Mouse (Mus musculus) forebrain, embryonic 11.5 days (tissue): ENCODE results near the gene Slc17a5. TPM values are rescaled to one million over a fixed set of nuclear protein-coding genes. Genes with fewer than 3 reads are reported as not detected.
A peak's percentile ranks its signal among the peaks of the same experiment; 100 is the strongest.
"Not testable (repeated sequence)": the region's sequence is repeated elsewhere in the genome, so short reads cannot be mapped to it uniquely, and the experiment has no call there.

Experiments
- ATAC-seq: fragments of 200-750 bp; cut with Nextera tagmentation; replicated peaks from 2 replicates; pipeline ENCODE4 v1.8.0; 2017; ENCODE audit warnings: moderate TSS enrichment; ENCODE audit not compliant: low FRiP score
- DNase-seq: peaks from one replicate; pipeline ENCODE4 v3.0.0-alpha.2; 2017; ENCODE audit warnings: low spot score
- H3K27ac ChIP-seq: fragments of 300-500 bp; sonication (generic); 2 replicates; pipeline ENCODE4 v1.5.1; 2014; ENCODE audit warnings: low read depth, low read length
- H3K27me3 ChIP-seq: fragments of 300-500 bp; sonication (generic); 2 replicates; pipeline ENCODE4 v1.6.1; 2014; ENCODE audit warnings: mild to moderate bottlenecking, low read length, mixed read lengths; ENCODE audit not compliant: control insufficient read depth, insufficient read depth
- H3K36me3 ChIP-seq: fragments of 300-500 bp; sonication (generic); 2 replicates; pipeline ENCODE4 v1.6.1; 2014; ENCODE audit warnings: mild to moderate bottlenecking, low read length, moderate library complexity, mixed read lengths; ENCODE audit not compliant: control insufficient read depth, insufficient read depth
- H3K4me1 ChIP-seq: fragments of 300-500 bp; sonication (generic); replicated peaks from 2 replicates; pipeline ENCODE4 v1.6.1; 2014; ENCODE audit warnings: low read length, mixed read lengths; ENCODE audit not compliant: control insufficient read depth, insufficient read depth
- H3K4me2 ChIP-seq: fragments of 300-500 bp; sonication (generic); 2 replicates; pipeline ENCODE4 v1.6.1; 2014; ENCODE audit warnings: low read depth, mild to moderate bottlenecking, low read length, moderate library complexity, mixed read lengths; ENCODE audit not compliant: severe bottlenecking
- H3K4me3 ChIP-seq: fragments of 300-500 bp; sonication (generic); 2 replicates; pipeline ENCODE4 v1.5.1; 2014; ENCODE audit warnings: low read depth, low read length
- H3K9ac ChIP-seq: fragments of 300-500 bp; sonication (generic); 2 replicates; pipeline ENCODE4 v1.6.1; 2014; ENCODE audit warnings: low read length
- H3K9me3 ChIP-seq: fragments of 300-500 bp; sonication (generic); 2 replicates; pipeline ENCODE4 v1.6.1; 2016; ENCODE audit warnings: low read length, mixed read lengths; ENCODE audit not compliant: control insufficient read depth
- WGBS: fragments of 180-500 bp; shearing (Covaris S2); extraction: QIAGEN DNeasy Blood & Tissue Kit; methylation state at CpG from one replicate; pipeline ENCODE4 v1.1.7; 2014; 5-methylcytosine and 5-hydroxymethylcytosine counted together
- polyA plus RNA-seq: library from polyadenylated mRNA; unstranded; fragments of >200 nt; fragmentation: Nextera tagmentation; extraction: Ambion mirVana; gene quantifications from 2 replicates; pipeline ENCODE4 v1.2.1, GENCODE M21; 2014

Gene Slc17a5
- polyA plus RNA-seq, 1 experiment from 2014 or later = 10.1 TPM

DNA sequence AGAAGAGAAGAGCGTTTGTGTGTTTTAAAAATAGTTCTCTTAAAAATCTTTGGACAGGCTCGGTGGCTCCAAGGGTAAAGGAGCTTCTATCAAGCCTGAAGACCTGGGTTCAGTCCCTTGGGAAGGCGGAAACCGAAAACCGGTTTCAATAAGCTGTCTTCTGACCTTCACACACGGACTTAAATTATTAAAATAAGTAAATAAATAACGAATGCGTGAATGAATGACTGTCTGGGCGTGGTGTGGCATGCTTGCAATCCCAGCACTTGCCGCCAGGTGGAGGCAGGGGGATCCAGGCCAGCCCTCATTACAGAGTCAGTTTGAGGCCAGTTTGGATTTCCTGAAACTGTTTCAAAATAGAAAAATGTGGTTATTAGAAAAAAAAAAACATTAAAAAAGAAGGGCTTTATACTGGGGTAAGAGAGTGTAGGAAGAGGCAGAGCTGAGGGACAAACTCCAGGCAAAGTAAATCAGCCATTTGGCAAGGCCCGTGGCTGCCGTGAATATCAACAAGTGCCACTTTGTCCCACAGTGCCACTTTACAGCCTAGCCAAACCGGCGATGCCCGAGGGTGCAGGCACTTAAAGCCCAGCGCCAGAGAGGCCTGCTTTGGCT lies 60.0 kb downstream of the Slc17a5 start:
- 8% methylated on average over 16 of the region's 16 CpGs for WGBS
- DNase-seq = peak; percentile 92
- H3K36me3 ChIP-seq = no peaks in the 10 kb centered on the region

DNA sequence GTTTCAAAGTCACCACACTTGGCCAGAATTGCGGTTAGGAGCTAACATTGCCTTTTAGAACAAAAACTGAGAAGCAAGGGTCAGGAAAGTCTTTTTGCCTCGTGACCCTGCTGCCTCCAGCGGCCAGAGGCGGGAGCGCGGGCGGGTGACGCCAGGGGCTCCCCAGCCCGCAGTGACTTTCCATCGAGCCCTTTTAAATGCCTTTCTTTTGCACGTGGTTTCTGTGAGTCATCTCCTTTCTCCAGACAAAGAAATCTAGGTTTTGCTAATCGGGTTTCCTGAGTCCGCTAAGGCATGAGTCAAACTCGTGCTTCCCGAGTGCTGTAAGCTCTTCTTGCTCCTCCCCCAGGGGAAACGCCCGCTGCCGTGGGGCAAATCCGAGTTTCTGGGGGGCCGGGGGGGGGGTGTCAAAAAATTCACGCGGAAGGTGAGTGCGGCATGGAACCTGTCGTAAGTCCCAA lies 60.5 kb downstream of the Slc17a5 start:
- H3K4me3 ChIP-seq = peak overlapping the region; percentile 41
- H3K9me3 ChIP-seq = no peaks in the 10 kb centered on the region
- H3K4me1 ChIP-seq = 0 out of 2 replicates have a peak, but pooled peaks cover 2% of the 10 kb centered on the region
- peak; percentile 87 for DNase-seq
- peak overlapping the region; percentile 64 for H3K27ac ChIP-seq
- no peaks in the 10 kb centered on the region for H3K27me3 ChIP-seq
- peak; percentile 72 for ATAC-seq
- no peaks in the 10 kb centered on the region for H3K36me3 ChIP-seq
- under 1% methylated on average over 24 of the region's 24 CpGs for WGBS
- peak overlapping the region; percentile 43 for H3K9ac ChIP-seq
- H3K4me2 ChIP-seq = peak overlapping the region; percentile 61

More for the DNA sequence above, 60.0 kb downstream of the Slc17a5 start:
- H3K27ac ChIP-seq = peak overlapping the region; percentile 64; the same call in 1 of the 2 replicates
- peak overlapping the region; percentile 41 for H3K4me3 ChIP-seq
- peak overlapping the region; percentile 43 for H3K9ac ChIP-seq
- no peaks in the 10 kb centered on the region for H3K9me3 ChIP-seq
- H3K4me2 ChIP-seq = peak overlapping the region; percentile 61
- peak; percentile 52 for ATAC-seq
- no peaks in the 10 kb centered on the region for H3K27me3 ChIP-seq
- 0 out of 2 replicates have a peak, but pooled peaks cover 2% of the 10 kb centered on the region for H3K4me1 ChIP-seq

DNA sequence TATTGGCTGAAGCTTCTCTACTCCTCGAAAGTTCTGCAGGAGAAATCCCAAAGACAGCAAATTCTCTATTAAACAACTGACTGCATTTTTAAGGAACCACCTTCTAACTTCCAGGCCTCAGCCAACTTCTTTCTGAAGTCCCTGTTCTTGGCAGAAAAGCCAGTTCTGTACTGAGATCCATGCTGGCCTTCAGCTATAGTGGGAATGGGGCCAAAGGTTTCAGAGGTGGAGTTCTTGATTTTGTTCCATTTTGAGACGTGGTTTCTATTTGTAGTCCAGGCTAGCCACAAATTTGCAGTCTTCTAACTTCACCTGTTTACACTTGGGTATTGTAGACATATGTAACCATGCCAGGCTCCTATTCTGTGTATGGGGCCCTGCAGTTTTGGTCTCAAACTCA lies 61.6 kb downstream of the Slc17a5 start:
- WGBS = 93% methylated on average over 2 of the region's 2 CpGs

DNA sequence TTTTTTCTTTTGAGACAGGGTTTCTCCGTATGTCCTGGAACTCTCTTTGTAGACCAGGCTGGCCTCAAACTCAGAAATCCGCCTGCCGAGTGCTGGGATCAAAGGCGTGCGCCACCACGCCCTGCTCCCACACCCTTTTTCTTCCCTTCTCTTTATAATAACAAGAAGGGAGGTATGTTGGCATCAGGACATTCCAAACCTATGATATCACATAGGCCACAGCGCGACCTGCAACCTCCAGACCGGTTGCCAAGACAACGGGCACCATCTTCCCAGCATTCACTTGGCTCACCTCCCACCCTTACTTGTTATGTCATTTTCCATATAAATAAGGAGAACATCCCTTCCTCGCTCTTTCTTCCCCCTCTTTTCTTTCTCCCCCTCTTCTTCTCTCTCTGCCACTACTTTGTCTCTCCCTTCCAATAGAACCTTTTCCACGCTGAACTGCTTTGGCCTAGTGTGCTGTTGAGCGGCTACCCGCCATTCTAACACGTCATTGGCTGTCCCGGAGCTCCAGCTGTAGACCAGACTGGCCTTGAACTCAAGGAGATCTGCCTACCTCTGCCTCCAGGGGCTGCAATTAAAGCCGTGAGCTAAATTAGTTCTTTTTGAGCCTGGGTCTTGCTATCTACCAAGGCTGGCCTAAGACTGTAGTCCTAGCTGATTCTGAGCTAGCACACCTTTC lies 62.2 kb downstream of the Slc17a5 start:
- Histone ChIP-seq H3K9ac (no peak overlapping the region), H3K4me3 (no peak overlapping the region), H3K27me3 (no peaks in the 10 kb centered on the region), H3K27ac (no peak overlapping the region), H3K9me3 (no peaks in the 10 kb centered on the region), H3K4me1 (0 out of 2 replicates have a peak, but pooled peaks cover 6% of the 10 kb centered on the region), H3K36me3 (no peaks in the 10 kb centered on the region), H3K4me2 (no peak overlapping the region)
- WGBS = 91% methylated on average over 17 of the region's 17 CpGs
- DNase-seq = no peak
- no peak for ATAC-seq

More for the DNA sequence above, 61.6 kb downstream of the Slc17a5 start:
- no peak overlapping the region for H3K4me2 ChIP-seq
- no peak overlapping the region for H3K9ac ChIP-seq
- H3K27ac ChIP-seq = no peak overlapping the region
- H3K9me3 ChIP-seq = no peaks in the 10 kb centered on the region
- no peaks in the 10 kb centered on the region for H3K36me3 ChIP-seq
- DNase-seq (no peak), ATAC-seq (no peak)
- H3K27me3 ChIP-seq = no peaks in the 10 kb centered on the region
- no peak overlapping the region for H3K4me3 ChIP-seq
- 0 out of 2 replicates have a peak, but pooled peaks cover 6% of the 10 kb centered on the region for H3K4me1 ChIP-seq

DNA sequence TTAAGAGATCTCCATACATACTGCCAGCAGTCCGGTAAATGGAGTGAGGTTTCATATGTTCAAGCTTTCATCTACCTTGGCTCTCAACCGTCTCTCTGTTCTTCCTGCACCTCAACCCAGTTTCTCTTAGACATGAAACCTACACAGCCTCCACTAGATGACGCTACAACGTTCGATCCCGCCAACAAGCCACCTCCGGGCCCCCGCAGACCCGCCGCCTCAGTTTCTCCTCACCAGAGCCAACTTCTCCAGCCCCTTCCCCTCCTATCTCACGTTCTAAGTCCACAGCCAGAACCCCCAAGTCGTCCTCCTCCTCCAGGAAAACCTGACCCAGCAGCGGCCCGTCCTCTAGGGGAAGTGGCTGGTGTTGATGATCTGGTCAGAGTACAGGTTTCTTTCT lies 66.2 kb downstream of the Slc17a5 start:
- Histone ChIP-seq H3K9ac (peak overlapping the region; percentile 80), H3K9me3 (no peaks in the 10 kb centered on the region), H3K36me3 (no peaks in the 10 kb centered on the region), H3K4me3 (peak overlapping the region; percentile 60), H3K4me1 (0 out of 2 replicates have a peak, but pooled peaks cover 4% of the 10 kb centered on the region), H3K27ac (peak overlapping the region; percentile 95; the same call in 1 of the 2 replicates), H3K27me3 (no peaks in the 10 kb centered on the region), H3K4me2 (peak overlapping the region; percentile 60)
- peak; percentile 68 for DNase-seq
- ATAC-seq = peak; percentile 6; the same call in 1 of the 2 replicates
- WGBS = 24% methylated on average over 14 of the region's 14 CpGs

DNA sequence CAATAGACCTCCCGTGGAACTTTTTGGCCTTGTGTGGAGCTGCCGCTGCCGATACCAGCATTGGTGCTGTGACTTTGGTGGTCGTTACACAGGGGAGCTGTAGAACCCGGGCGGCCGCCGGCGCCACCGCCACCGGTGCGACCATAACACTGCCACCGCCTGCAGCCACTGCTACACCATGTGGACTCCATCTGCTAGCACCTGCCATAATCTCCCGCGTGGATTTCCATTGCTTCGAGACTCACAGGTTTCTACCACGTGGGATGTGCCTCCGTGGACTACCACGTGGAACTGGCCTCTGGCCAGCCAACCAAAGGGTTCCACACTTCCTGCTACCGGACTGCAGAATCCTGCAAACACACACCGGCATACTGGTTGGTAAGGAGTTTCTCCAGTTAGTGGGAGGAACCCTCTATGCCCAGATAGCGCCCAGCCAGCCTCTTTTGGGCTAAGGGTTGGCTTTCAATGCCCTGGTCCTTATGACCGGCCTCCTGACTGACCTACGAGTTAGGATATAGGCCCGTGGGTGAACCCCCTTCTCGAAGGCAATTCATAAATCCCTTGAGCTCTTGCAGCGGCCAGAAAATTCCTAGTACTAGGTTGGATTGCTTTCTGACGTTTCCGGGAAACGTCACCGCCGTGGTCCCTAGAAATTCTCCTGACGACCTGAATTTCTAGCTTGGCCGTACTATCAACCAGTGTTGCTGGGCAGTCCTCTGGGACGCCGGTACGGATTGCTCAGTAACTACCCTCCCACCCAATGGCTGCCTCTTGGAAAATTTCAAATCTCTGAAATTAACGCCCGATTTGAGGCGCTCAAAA lies 66.8 kb downstream of the Slc17a5 start:
- Histone ChIP-seq H3K36me3 (no peaks in the 10 kb centered on the region), H3K27me3 (no peaks in the 10 kb centered on the region), H3K4me2 (peak overlapping the region; percentile 60), H3K4me3 (peak overlapping the region; percentile 60), H3K4me1 (0 out of 2 replicates have a peak, but pooled peaks cover 4% of the 10 kb centered on the region), H3K9me3 (no peaks in the 10 kb centered on the region), H3K27ac (peak overlapping the region; percentile 95), H3K9ac (peak overlapping the region; percentile 80)
- ATAC-seq = peak; percentile 81
- DNase-seq = peak; percentile 71
- 2% methylated on average over 40 of the region's 40 CpGs for WGBS

DNA sequence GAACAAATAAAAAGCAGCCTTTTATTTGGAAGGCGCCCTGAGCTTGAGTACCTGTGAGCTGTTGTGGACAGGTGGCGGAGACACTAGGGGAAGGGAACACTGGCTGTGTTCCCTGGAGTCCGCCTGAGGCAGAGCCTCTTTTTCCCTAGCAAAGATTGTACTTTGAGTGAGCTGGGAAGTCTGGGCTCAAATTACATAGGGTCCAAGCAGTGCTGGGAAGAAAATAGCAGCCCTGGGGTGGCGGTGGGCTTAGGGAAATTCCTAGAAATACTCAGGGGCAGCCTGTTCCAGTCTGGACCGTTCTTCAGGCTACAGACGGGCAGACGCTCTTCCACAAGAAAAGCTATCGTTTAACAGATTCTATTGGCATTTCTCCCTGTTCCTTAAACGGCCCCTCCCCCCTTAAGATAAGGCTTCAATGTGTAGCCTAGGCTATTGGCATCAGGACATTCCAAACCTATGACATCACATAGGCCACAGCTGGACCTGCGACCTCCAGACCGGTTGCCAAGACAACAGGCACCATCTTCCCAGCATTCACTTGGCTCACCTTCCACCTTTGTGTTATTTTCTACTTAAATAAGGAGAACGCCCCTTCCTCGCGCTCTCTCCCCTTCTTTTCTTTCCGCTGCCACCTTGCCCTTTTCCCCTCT lies 67.6 kb downstream of the Slc17a5 start:
- H3K9me3 ChIP-seq = no peaks in the 10 kb centered on the region
- H3K9ac ChIP-seq = peak overlapping the region; percentile 80
- H3K4me2 ChIP-seq = peak overlapping the region; percentile 60
- no peaks in the 10 kb centered on the region for H3K36me3 ChIP-seq
- ATAC-seq (peak; percentile 92), DNase-seq (peak; percentile 89)
- H3K27ac ChIP-seq = peak overlapping the region; percentile 95
- 0 out of 2 replicates have a peak, but pooled peaks cover 4% of the 10 kb centered on the region for H3K4me1 ChIP-seq
- WGBS = under 1% methylated on average over 15 of the region's 15 CpGs
- no peaks in the 10 kb centered on the region for H3K27me3 ChIP-seq
- peak overlapping the region; percentile 60 for H3K4me3 ChIP-seq

DNA sequence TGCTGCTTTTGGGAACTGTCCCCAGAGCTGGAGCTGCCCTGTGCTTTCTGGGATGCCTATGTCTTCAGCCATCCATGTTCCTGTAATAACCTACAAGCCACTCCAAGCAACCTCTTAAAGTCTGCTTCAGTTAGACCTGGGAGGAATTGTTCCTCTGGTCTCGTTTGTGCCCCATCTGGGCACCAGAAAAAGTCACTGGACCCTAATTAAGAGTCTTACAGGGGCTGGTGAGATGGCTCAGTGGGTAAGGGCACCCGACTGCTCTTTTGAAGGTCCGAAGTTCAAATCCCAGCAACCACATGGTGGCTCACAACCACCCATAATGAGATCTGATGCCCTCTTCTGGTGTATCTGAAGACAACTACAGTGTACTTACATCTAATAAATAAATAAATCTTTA lies 70.6 kb downstream of the Slc17a5 start:
- H3K4me1 ChIP-seq, H3K9ac ChIP-seq, H3K9me3 ChIP-seq, H3K36me3 ChIP-seq, H3K4me2 ChIP-seq, H3K27me3 ChIP-seq, DNase-seq, H3K27ac ChIP-seq, ATAC-seq, H3K4me3 ChIP-seq: not testable (repeated sequence)
- 63% methylated on average over 3 of the region's 3 CpGs for WGBS
